Mouse (Mus musculus): ENCODE data around the gene Arhgap25.

GRCm38 (mm10) chr6:87567686-87568593, 34.9 kb upstream of the Arhgap25 start:
- TF ChIP-seq CTCF (conservative IDR thresholded peaks at IDR 0.05; ENCODE audit: low read length) (no peak), POU5F1 (IDR thresholded peaks at IDR 0.05; ENCODE audit: borderline replicate concordance, low read length) (no peak)

Measured in E14TG2a.4 (cell line).